Mouse (Mus musculus): ENCODE measurements around the gene 6820408C15Rik.

Gene 6820408C15Rik

DNA sequence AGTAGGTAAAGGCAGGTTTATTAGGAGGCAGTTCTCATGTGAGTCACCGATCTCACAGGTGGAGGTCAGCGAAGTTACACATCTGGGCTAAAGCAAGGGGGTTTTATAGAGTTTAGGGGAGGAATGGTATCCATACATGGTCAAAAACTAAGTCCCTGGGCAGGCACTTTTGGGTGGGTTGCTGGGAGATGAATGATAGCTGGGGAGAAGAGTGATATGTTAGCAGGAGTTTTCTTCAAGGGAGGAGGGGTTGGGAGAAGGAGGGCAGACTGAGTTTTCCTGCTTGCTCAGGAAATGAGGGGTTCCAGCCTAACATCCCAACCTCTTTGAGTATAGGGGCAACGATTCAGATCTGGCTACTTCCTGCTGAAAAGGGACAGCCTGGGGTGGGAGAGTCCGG is at the start of gene 6820408C15Rik:
Gene 6820408C15Rik (plus strand): TSS at position 301 of the 400 bp plus-strand sequence.
- no peak for DNase-seq (ENCODE audit: low read depth in 2 of 2, low spot score in 2 of 2)

GRCm38 (mm10) chr2:152367917-152368316 is 47.5 kb upstream of the 6820408C15Rik start:
- no peak for DNase-seq (ENCODE audit: low read depth in 2 of 2, low spot score in 2 of 2)

DNA sequence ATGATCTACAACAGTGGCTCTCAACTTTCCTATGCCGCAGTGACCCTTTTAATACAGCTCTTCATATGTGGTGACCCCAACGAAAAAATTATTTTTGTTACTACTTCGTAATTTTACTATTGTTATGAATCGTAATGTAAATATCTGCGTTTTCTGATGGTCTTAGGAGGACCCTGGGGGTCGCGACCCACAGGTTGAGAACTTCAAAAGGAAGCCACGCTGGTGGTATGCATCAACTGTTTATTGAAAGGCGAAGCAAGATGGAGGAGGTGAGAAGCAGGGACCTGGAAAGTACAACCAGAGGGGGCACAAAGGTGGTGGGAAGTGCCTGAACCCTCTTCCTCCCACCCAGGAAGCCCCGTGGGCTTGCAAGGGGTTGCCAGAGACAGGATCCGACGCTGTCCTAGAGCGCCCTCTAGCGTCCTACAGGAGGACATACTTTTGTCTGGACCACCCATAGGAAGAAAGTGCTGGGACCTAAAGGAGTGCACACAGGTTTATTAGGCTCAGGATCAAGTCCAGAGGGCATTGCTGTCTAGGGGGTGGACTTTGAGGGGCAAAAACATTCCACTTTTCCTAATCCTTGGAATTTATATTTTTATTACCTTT is 46.8 kb upstream of the 6820408C15Rik start:
- peak; percentile 59 to 67 for DNase-seq (ENCODE audit: low read depth in 2 of 2, low spot score in 2 of 2)

DNA sequence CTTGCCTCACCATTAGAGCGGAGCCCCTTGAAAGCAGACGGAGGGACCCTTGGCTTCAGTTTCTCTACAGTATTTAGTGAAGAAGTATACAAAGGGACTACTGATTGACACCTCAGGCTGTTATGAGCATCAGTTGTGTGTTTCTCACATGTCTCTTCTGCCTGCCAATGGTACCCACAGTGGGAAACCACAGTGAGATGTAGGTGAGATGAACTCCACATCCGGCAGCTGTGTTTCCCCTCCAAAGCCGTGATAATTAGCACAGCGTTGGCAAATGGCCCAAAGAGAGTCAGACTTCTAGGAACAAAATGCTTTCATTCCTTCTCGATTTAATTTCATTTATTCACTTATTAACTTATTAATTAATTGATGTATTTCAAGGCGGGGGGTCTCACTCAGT is 43.3 kb upstream of the 6820408C15Rik start:
- DNase-seq (ENCODE audit: low read depth in 2 of 2, low spot score in 2 of 2): peak in 1 of 2 experiments; percentile 49

DNA sequence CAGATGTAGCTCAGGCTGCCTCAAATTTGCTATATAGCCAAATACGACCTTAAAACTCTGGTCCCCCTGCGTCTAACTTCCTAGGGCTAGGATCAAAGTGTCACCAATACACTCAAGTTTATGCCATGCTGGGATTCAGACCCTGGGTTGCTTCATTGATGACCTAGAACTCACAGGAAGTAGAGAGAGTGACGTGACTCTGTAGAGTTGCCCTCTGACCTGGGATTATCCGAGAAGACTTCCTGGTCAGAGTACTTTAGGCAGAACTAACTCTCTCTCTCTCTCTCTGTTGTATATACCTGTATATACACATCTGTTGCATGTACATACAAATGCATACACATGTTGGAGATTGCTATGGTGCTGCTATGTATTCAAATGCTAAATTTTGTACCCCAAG is 42.7 kb upstream of the 6820408C15Rik start:
- DNase-seq (ENCODE audit: low read depth in 2 of 2, low spot score in 2 of 2): no peak

- no peak for DNase-seq (ENCODE audit: low read depth in 2 of 2, low spot score in 2 of 2)
Observed at GRCm38 (mm10) chr2:152373547-152373946, 41.8 kb upstream of the 6820408C15Rik start.

GRCm38 (mm10) chr2:152375652-152376344 is 39.6 kb upstream of the 6820408C15Rik start:
- no peak for DNase-seq (ENCODE audit: low read depth in 2 of 2, low spot score in 2 of 2)

DNA sequence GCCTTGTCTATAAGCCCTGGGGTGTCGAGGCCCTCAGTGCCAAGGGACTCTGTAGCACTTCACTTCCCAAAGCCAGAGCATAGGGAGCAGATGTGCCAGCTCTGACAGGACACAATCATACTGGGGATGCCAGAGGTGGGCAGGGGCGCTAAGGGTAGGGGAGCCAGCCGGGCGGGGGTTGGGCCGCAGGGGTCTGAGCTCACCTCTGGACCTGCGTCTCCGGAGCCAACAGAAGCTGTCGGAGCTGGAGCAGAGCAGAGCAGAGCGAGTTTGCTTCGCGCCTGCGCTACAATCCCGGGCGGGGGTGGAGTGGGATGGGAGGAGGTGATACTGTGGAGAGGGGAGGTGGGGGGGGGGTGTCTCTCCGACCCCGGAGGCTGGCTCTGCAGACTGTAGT is 39.0 kb upstream of the 6820408C15Rik start, which contains the start of gene Nrsn2:
Gene Nrsn2 (minus strand): TSS at position 294 of the 397 bp plus-strand sequence.
- DNase-seq (ENCODE audit: low read depth in 2 of 2, low spot score in 2 of 2): no peak

- DNase-seq (ENCODE audit: low read depth in 2 of 2, low spot score in 2 of 2): no peak
Observed at GRCm38 (mm10) chr2:152384191-152384590, 31.2 kb upstream of the 6820408C15Rik start.

GRCm38 (mm10) chr2:152392786-152393185 is 22.6 kb upstream of the 6820408C15Rik start:
- DNase-seq (ENCODE audit: low read depth in 2 of 2, low spot score in 2 of 2): peak in 1 of 2 experiments; percentile 37

DNA sequence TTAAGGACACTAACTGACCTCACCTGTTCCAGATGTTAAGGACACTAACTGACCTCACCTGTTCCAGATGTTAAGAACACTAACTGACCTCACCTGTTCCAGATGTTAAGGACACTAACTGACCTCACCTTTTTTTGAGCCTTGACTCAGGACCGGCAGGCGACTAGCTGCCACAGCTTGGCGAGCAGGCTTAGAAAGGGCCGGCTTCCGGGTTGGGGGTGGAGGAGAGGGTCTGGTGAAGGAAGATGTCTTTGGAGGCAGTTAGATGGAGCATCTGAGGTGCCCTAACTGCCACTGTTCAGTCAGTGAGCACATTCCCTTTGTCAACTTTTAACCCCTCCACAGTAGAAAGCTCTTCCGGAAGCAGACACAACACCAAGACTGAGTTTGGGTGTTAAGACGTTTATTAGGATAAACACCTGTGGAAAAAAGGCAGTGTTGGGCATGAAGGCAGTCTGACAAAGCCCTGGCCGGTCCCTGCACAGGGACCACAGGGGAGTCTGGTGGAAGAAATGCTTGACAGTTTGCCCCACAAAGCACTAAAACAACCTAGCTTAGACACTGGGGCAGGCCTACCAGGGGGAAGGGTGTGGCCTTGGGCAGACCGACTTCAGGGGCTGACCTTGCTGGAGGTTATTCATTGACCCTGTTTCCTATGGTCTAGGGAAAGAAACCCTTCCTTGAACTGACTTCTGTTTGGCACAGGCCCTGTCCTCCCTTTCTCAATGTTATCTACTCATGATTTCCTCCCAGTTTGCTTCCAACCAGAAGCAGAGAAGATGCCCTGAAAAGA is 22.0 kb upstream of the 6820408C15Rik start:
- DNase-seq (ENCODE audit: low read depth in 2 of 2, low spot score in 2 of 2): no peak

- no peak for DNase-seq (ENCODE audit: low read depth in 2 of 2, low spot score in 2 of 2)
Observed at GRCm38 (mm10) chr2:152395271-152395920, 20.0 kb upstream of the 6820408C15Rik start.

DNA sequence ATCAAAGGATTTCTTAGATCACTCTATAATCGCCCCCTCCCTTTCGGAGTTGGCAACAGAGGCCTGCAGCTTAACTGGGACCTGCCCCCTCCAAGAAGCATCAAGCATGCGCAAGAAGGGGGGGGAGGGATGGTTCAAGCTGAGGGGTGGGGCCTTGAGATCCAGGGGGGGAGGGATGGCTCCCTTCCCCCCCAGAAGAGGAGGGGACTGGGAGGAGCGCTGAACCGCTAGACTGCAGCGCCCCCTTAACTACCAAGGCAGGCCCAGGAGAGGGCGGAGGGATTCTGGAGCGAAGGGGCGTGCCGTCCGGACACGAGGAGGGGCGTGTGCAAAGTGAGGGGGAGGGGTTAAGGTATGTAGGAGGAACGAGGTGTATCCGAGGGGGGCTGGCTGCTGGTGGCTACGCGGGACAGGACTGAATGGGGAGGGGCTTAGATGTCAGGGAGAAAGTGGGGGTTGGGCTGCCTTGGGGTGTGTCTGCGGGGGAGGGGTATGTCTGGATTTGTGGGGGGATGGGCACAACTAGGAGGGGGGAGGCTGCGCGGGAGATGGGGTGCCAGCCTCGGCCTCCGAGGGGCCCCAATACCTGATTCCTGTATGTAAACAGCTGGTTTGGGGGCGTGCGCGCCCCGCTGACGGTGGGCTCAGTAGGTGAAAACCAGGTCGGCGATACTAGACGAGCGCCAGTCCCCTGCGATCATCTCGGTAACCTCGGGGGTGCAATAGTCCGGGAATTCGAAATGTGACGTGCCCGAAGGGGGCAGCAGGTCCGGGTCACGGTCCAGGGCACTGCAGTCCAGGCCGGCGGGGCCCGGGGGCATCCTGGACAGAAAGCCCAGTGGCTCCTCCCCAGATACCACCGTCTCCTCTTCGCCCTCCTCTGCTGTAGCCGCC is 19.0 kb upstream of the 6820408C15Rik start:
- DNase-seq (ENCODE audit: low read depth in 2 of 2, low spot score in 2 of 2): peak; percentile 30 to 50

DNA sequence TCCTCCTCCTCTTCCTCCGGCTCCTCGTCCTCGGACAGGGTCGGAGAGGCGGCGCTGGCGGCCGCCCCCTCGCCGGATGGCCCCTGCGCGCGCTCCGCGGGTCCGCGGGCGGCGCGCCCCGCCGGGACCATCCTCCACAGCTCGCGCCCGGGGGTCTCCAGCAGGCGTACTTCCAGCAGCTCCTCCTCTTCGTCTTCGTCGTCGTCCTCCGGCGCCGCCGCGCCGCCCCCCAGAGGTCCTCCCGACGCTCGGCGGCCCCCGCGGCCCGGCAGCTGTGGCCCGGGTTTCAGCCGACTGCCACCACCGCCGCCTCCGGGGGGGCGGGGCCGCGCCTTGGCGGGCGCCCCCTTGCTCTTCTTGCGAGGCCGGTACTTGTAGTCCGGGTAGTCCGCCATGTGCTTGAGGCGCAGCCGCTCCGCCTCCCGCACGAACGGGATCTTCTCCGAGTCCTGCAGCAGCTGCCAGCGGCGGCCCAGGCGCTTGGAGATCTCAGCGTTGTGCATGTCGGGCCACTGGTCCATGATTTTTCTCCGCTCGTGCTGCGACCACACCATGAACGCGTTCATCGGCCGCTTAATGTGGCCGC is 18.3 kb upstream of the 6820408C15Rik start:
- DNase-seq (ENCODE audit: low read depth in 2 of 2, low spot score in 2 of 2): peak; percentile 45 to 47

GRCm38 (mm10) chr2:152397680-152398435 is 17.5 kb upstream of the 6820408C15Rik start, which contains the start of gene Sox12:
Sox12 (minus strand) TSS chr2:152398063.
- DNase-seq (ENCODE audit: low read depth in 2 of 2, low spot score in 2 of 2): peak; percentile 85 to 94

- DNase-seq (ENCODE audit: low read depth in 2 of 2, low spot score in 2 of 2): peak; percentile 73 to 75
Observed at GRCm38 (mm10) chr2:152398691-152399090, 16.7 kb upstream of the 6820408C15Rik start.

DNA sequence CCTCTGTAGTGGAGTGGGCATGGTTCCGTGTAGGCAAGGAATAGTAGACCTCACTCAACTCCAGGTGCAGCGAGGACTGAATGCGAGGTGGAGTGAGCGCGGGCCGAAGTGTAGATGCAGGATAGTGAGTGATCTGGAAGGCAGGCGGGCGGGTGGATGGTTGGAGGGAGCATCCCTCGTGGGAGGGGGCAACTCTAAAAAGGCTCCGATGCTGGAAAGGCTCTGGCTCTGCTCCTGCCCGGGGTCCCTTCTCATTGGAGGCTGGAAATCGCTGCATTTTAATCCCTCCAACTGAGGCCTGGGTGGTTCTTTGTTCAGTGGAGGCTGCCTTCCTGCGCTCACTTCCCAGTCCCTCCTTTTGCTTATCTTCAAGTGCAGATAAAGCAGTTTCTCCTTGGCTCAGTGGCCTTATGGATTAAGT is 16.3 kb upstream of the 6820408C15Rik start:
- no peak for DNase-seq (ENCODE audit: low read depth in 2 of 2, low spot score in 2 of 2)

DNA sequence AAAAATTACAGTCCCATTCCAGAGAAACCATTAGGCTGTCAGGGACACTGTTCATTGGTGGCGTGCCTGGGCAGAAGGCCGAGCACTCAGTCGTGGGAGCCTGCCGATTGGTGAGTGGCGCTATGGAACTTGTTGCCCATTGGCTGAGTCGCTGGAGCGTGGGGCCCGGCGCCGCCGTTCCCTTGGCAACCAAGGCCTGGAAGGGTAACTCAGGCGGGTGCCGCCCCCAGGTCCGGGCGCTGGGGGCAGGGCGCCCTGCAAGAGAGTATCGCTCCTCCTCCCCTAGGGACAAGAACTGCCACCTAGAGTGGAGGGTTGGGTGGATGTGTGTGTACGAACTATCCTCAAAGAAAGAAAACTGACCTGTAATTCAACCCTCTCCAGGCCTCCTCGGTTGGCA is 9.3 kb upstream of the 6820408C15Rik start:
- DNase-seq (ENCODE audit: low read depth in 2 of 2, low spot score in 2 of 2): peak; percentile 40 to 44

- no peak for DNase-seq (ENCODE audit: low read depth in 2 of 2, low spot score in 2 of 2)
Observed at GRCm38 (mm10) chr2:152409781-152410180, 5.6 kb upstream of the 6820408C15Rik start.
